Mouse (Mus musculus) cerebellum, adult 2 months (tissue): ENCODE data around the gene Serpina3i.

Source experiments
- CTCF ChIP-seq: fragments of 200-500 bp; IDR thresholded peaks from 2 replicates; pipeline ENCODE4 v1.5.1; 2011; ENCODE audit warnings: low read depth, mild to moderate bottlenecking, control low read depth, low read length, moderate library complexity, borderline replicate concordance; ENCODE audit not compliant: insufficient read depth
- POLR2A ChIP-seq: fragments of 200-500 bp; IDR thresholded peaks from 2 replicates; pipeline ENCODE4 v1.6.1; 2011; ENCODE audit warnings: low read length, control low read depth, borderline replicate concordance; ENCODE audit not compliant: insufficient read depth

DNA sequence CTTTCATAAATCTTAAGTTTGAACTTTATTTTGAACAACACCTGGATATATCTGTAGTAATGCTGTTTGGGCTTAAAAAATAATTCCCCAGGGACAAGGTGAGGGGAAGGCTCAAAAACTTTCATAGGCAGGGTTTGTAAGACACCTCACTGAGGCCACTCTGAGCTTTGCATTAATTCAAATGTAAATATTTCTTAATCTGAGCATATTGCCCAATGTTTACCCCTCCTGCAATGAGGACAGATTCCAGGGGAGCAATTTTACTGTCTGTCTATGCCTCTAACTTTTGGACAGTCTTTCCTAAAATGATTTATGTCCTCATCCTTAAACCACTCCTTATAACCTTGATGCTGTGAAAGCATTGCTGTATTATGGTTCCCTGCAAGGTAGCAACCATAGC, 25.4 kb downstream of the Serpina3i start:
- no peak for TF ChIP-seq CTCF
- TF ChIP-seq POLR2A: no peak
